Mouse (Mus musculus) intestine, postnatal 0 days (tissue): ENCODE results near the gene Irs3. TPM values are rescaled to one million over a fixed set of nuclear protein-coding genes. Genes with fewer than 3 reads are reported as not detected.

Source experiments
- ATAC-seq: fragments of 200-750 bp; cut with Nextera tagmentation; 2 replicates; pipeline ENCODE4 v1.8.0; 2017; ENCODE audit warnings: mild to moderate bottlenecking, moderate TSS enrichment, moderate library complexity
- H3K27ac ChIP-seq: fragments of 300-500 bp; sonication (generic); 2 replicates; pipeline ENCODE4 v1.5.1; 2014; ENCODE audit warnings: mild to moderate bottlenecking, low read depth, low read length, moderate library complexity
- H3K27me3 ChIP-seq: fragments of 300-500 bp; sonication (generic); replicated peaks from 2 replicates; pipeline ENCODE4 v1.6.1; 2014; ENCODE audit warnings: low read length, mixed read lengths; ENCODE audit not compliant: control insufficient read depth, insufficient read depth
- H3K36me3 ChIP-seq: fragments of 300-500 bp; sonication (generic); 2 replicates; pipeline ENCODE4 v1.6.1; 2014; ENCODE audit warnings: mild to moderate bottlenecking, moderate library complexity; ENCODE audit not compliant: control insufficient read depth, insufficient read depth
- H3K4me1 ChIP-seq: fragments of 300-500 bp; sonication (generic); replicated peaks from 2 replicates; pipeline ENCODE4 v1.6.1; 2014; ENCODE audit warnings: antibody characterized with exemption, low read length, mixed read lengths; ENCODE audit not compliant: control insufficient read depth, insufficient read depth
- H3K4me2 ChIP-seq: fragments of 300-500 bp; sonication (generic); replicated peaks from 2 replicates; pipeline ENCODE4 v1.6.1; 2014; ENCODE audit warnings: low read depth, mild to moderate bottlenecking, moderate library complexity
- H3K4me3 ChIP-seq: fragments of 300-500 bp; sonication (generic); 2 replicates; pipeline ENCODE4 v1.5.1; 2014; ENCODE audit warnings: low read depth, low read length
- H3K9ac ChIP-seq: fragments of 300-500 bp; sonication (generic); 2 replicates; pipeline ENCODE4 v1.6.1; 2014; ENCODE audit warnings: mild to moderate bottlenecking, low read depth, low read length
- H3K9me3 ChIP-seq: fragments of 300-500 bp; sonication (generic); 2 replicates; pipeline ENCODE4 v1.6.1; 2016; ENCODE audit warnings: mixed run types; ENCODE audit not compliant: control insufficient read depth
- CTCF ChIP-seq: sonication (generic); IDR thresholded peaks from 2 replicates; pipeline ENCODE4 v1.5.1; 2016; ENCODE audit warnings: low read depth, mild to moderate bottlenecking, control low read depth, antibody characterized with exemption, moderate library complexity
- WGBS: fragments of 180-500 bp; shearing (Covaris S2); extraction: QIAGEN DNeasy Blood & Tissue Kit; methylation state at CpG from one replicate; pipeline ENCODE4 v1.1.7; 2014; 5-methylcytosine and 5-hydroxymethylcytosine counted together
- polyA plus RNA-seq: library from polyadenylated mRNA; unstranded; fragments of >200 nt; fragmentation: Nextera tagmentation; extraction: Ambion mirVana; gene quantifications from 2 replicates; pipeline ENCODE4 v1.2.1, GENCODE M21; 2015

The Irs3 gene
- polyA plus RNA-seq, 1 experiment from 2014 or later = 0.09 TPM

DNA sequence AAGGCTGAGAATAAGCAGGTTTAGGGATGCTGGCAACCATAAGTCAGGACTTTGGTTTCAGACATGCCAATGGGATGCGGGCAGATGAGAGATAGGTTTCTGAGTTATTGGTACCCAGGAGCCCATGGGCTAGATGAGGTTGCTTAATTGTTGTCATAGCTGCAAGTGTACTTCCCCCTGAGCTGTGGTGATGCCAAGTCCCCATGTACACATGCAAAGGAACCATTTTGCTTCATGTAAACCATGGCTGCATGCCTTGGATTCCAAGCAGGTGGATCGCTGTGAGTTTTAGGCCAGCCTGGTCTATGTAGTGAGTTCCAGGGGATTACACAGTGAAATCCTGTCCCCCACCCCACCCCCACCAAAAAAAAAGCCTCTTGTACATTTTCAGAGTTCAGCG lies 40.1 kb upstream of the Irs3 start:
- Histone ChIP-seq H3K4me1 (0 out of 2 replicates have a peak, but pooled peaks cover 2% of the 10 kb centered on the region), H3K27me3 (no peaks in the 10 kb centered on the region), H3K27ac (no peak overlapping the region), H3K9me3 (no peaks in the 10 kb centered on the region), H3K36me3 (no peaks in the 10 kb centered on the region), H3K9ac (no peak overlapping the region), H3K4me2 (no peak overlapping the region), H3K4me3 (no peak overlapping the region)
- 96% methylated on average over 3 of the region's 3 CpGs for WGBS
- ATAC-seq = no peak
- TF ChIP-seq CTCF = no peak

DNA sequence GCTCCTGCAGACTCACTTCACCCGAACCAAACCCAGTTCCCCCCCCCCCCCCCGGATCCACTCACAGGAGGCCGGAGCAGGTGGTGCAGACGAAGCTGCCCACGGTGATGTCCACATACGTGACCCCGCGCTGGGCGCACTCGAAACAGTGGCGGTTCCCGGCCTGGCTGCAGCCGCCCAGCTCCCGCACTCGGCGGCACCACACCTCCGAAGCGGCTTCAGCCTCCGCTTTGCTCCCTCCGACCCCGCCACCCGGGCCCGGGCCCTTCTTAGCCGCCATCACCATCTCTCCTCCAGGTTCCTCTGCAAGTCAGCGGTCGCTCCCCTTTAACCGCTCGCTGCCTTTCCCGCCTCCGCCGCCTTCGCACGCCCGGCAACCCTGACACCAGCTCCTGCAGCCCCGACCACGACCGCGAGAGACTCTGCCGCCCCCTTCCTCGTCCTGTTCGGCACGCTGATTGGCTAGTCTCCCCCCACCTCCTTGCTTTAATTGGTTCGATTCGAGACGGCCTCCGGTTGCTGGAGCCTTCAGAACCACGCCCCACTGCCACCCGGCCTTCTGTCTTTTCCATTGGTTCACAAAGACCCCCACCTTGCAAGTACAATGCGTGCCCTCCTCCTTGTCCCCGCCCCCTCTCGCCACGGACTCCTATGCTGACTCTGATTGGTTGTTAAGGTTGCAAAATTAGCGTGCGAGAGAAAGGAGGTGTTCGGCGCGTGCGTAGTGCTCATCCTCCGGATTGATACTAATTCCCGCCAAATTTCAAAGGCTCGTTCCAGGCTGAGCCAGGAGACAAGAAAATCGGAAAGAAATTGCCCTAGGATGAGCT lies 39.0 kb upstream of the Irs3 start, which contains the start of gene Agfg2:
Agfg2 (minus strand) TSS at position 433 of the 830 bp plus-strand sequence.
- Histone ChIP-seq H3K4me1 (0 out of 2 replicates have a peak, but pooled peaks cover 2% of the 10 kb centered on the region), H3K27ac (peak within 1 kb of the TSS; percentile 55), H3K27me3 (no peaks in the 10 kb centered on the region), H3K9me3 (no peaks in the 10 kb centered on the region), H3K4me3 (peak within 1 kb of the TSS; percentile 69), H3K36me3 (no peaks in the 10 kb centered on the region), H3K4me2 (peak within 1 kb of the TSS; percentile 93), H3K9ac (peak within 1 kb of the TSS; percentile 55)
- ATAC-seq = peak; percentile 96
- peak; percentile 46 for TF ChIP-seq CTCF
- WGBS = under 1% methylated on average over 45 of the region's 62 CpGs

DNA sequence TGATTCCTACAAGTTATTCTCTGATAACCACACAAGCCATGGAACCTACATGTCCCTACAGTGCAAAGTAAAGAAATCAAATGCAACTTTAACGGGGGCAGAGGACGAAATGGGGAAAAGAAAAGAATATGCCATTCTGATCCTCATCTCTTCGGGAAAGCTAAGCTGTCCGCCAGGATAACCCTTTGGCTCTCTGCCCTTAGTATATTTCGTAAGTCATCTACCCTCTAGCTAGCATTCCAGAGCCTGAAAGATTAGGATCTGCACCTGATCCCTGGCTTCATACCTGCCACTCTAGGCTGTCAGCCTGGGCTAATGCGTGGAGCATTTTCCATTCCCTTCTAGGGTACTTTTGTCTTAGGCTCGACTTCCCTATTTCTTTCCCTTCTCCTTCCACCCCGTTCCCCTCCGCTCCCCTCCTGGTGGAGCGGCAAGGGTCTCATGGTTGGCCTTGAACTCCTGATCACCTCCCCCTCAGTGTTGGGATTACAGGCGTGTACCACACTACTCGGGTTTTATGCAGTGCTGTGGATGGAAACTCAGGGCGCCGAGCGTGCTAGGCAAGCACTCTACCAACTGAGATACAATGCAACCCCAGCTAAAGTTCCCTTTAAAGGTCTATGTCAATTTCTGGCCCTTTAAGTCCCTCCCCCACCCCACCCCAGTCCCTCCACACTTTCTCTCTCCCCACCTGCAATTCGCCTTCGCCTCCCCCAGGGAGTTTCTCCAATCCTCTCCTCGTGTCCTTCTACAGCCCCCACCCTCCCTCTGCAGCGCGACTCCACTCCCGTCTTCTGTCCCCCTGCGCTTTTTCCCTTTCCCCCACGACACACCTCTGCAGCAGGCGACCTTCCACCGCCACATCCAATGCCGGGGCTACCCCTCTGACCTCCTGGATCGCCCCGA lies 38.1 kb upstream of the Irs3 start:
- peak; percentile 2; the same call in 1 of the 2 replicates for ATAC-seq

DNA sequence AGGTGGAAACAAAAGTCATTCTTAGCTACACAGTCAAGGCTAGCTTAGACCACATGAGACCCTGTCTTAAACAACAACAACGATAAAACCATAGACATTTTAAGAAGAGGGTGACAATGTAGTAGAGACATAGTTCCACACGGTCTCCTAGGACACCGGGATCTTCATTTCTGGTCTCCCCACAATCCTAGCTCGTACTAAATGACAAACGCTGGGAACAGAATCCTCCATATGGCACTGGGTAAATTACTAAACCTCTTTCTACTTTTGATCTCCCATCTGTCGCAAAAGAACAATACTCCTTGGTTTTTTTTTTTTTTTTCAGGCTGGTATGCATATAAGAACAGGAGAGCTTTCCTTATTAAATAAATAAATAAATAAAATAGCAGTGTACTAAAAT lies 37.0 kb upstream of the Irs3 start:
- Histone ChIP-seq H3K36me3 (no peaks in the 10 kb centered on the region), H3K9me3 (no peaks in the 10 kb centered on the region), H3K27ac (no peak overlapping the region), H3K4me3 (no peak overlapping the region), H3K27me3 (no peaks in the 10 kb centered on the region), H3K4me1 (0 out of 2 replicates have a peak, but pooled peaks cover 2% of the 10 kb centered on the region), H3K9ac (no peak overlapping the region), H3K4me2 (peak overlapping the region; percentile 93; the same call in 1 of the 2 replicates)
- ATAC-seq = no peak
- TF ChIP-seq CTCF = no peak
- WGBS = 83% methylated on average over 6 of the region's 6 CpGs

More for the DNA sequence above, 38.1 kb upstream of the Irs3 start:
- Histone ChIP-seq H3K27ac (peak overlapping the region; percentile 55), H3K4me2 (peak overlapping the region; percentile 93), H3K9ac (peak overlapping the region; percentile 55), H3K36me3 (no peaks in the 10 kb centered on the region), H3K9me3 (no peaks in the 10 kb centered on the region), H3K27me3 (no peaks in the 10 kb centered on the region), H3K4me3 (peak overlapping the region; percentile 69), H3K4me1 (0 out of 2 replicates have a peak, but pooled peaks cover 2% of the 10 kb centered on the region)
- TF ChIP-seq CTCF = no peak
- WGBS = 6% methylated on average over 28 of the region's 28 CpGs

DNA sequence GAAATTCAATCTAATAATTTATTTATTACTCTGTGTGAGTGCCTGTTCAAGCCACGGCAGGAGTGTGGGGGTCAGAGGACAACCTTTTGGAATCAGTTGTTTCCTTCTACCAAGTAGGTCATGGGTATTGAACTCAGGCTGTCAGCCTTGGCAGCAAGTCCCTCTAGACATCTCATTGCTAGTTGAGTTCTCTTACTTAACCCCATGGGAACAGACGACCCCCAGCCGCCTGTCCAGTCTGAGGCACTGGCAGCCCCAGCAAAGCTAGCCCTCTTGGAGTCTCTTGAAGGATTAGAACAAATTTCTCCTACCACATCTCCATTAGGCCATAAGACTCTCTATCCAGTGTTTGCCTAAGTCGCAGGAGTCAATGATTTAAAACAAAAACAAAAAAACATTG lies 34.2 kb upstream of the Irs3 start:
- Histone ChIP-seq H3K27ac (0 out of 2 replicates have a peak overlapping the region, but pooled peaks have one; percentile 35), H3K9ac (no peak overlapping the region), H3K36me3 (no peaks in the 10 kb centered on the region), H3K27me3 (no peaks in the 10 kb centered on the region), H3K9me3 (no peaks in the 10 kb centered on the region), H3K4me3 (no peak overlapping the region), H3K4me2 (no peak overlapping the region), H3K4me1 (0 out of 2 replicates have a peak, but pooled peaks cover 2% of the 10 kb centered on the region)
- TF ChIP-seq CTCF = no peak
- 63% methylated on average over 4 of the region's 4 CpGs for WGBS
- no peak for ATAC-seq

DNA sequence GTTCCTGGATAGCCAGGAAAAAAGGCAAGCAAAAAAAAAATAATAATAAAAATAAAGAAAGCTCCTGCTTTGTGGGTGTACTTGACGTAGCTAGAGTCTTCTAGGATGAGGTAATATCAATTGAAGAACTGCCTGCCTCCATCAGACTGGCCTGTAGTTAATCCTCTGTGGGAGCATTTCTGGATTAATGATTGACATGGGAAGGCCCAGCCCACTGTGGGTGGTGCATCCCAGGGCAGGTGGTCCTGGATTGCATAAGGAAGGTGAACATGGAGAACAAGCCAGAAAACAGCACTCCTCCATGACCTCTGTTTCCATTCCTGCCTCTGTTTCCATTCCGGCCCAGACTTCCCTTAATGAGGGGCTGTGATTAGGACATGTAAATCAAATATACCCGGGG lies 33.2 kb upstream of the Irs3 start:
- H3K36me3 ChIP-seq = no peaks in the 10 kb centered on the region
- WGBS = 74% methylated on average over 3 of the region's 3 CpGs
- H3K27ac ChIP-seq = no peak overlapping the region
- H3K9ac ChIP-seq = no peak overlapping the region
- H3K27me3 ChIP-seq = no peaks in the 10 kb centered on the region
- no peak for ATAC-seq
- H3K4me1 ChIP-seq = 0 out of 2 replicates have a peak, but pooled peaks cover 2% of the 10 kb centered on the region
- H3K4me2 ChIP-seq = no peak overlapping the region
- H3K9me3 ChIP-seq = no peaks in the 10 kb centered on the region
- no peak overlapping the region for H3K4me3 ChIP-seq
- no peak for TF ChIP-seq CTCF
